Mouse (Mus musculus) lung, adult 2 months (tissue): ENCODE results near the gene Wbp1l. TPM values are rescaled to one million over a fixed set of nuclear protein-coding genes. Genes with fewer than 3 reads are reported as not detected.

Experiments
- DNase-seq: peaks from one replicate; pipeline ENCODE4 v3.0.0; 2022
- H3K4me1 ChIP-seq: fragments of 200-500 bp; 2 replicates; pipeline ENCODE4 v1.6.1; 2011; ENCODE audit warnings: low read length; ENCODE audit not compliant: control insufficient read depth, insufficient read depth
- H3K4me3 ChIP-seq: fragments of 200-500 bp; replicated peaks from 2 replicates; pipeline ENCODE3; 2011; ENCODE audit warnings: low read depth, mild to moderate bottlenecking, control low read depth, low read length; ENCODE audit errors: extremely low read depth
- CTCF ChIP-seq: fragments of 200-500 bp; IDR thresholded peaks from 2 replicates; pipeline ENCODE4 v1.5.1; 2011; ENCODE audit warnings: mild to moderate bottlenecking, low read length, control low read depth; ENCODE audit not compliant: insufficient read depth
- POLR2A ChIP-seq: fragments of 200-500 bp; IDR thresholded peaks from 2 replicates; pipeline ENCODE4 v1.6.1; 2011; ENCODE audit warnings: low read depth, mild to moderate bottlenecking, control low read depth, low read length, borderline replicate concordance; ENCODE audit errors: extremely low read depth
- WGBS: fragments of 180-500 bp; shearing (Covaris S2); methylation state at CpG from one replicate; pipeline ENCODE4 v1.1.7; 2018; 5-methylcytosine and 5-hydroxymethylcytosine counted together
- polyA plus RNA-seq: library from polyadenylated mRNA; depleted of rRNA; stranded (reverse); fragments of >200 nt; gene quantifications from 2 replicates; pipeline ENCODE4 v1.2.3, GENCODE M21; 2012; rRNA removed

The Wbp1l gene
- polyA plus RNA-seq, 1 experiment = 54.3 TPM

DNA sequence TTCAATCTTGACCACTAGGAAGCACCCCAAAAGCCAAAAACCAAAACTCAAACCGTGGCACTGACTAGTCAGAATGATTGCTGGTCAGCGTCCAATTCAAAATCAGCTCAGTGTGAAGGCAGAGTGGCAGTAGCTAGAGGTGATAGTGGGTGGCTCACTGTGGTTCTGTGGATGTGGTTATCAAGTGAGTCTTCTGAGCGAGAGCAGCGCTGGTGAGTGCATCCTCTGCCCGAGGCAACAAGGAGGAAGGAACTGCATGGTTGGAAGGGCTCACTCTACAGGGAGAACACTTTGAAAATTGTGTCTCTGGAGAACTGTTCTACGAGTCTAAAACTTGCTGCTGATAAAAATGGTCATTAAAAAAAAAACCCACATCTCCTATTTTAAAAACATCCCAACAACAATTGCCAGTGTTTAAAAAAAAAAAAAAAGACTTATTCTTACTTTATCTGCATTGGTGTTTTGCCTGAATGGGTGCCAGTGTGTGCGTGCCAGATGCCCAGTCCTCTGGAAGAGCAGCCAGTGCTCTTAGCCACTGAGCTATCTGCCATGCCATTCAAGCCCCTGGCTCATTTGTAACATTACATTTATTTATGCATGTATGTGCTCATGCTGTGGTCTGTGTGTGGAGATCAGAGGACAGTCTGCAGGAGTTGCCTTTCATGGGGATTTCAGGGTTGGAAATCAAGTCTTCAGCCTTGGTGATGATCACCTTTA is 107.1 kb downstream of the Wbp1l start:
- Histone ChIP-seq H3K4me1 (no peaks in the 10 kb centered on the region), H3K4me3 (no peak overlapping the region)
- no peak for DNase-seq
- WGBS = 57% methylated on average over 7 of the region's 7 CpGs
- TF ChIP-seq POLR2A (no peak), CTCF (no peak)

DNA sequence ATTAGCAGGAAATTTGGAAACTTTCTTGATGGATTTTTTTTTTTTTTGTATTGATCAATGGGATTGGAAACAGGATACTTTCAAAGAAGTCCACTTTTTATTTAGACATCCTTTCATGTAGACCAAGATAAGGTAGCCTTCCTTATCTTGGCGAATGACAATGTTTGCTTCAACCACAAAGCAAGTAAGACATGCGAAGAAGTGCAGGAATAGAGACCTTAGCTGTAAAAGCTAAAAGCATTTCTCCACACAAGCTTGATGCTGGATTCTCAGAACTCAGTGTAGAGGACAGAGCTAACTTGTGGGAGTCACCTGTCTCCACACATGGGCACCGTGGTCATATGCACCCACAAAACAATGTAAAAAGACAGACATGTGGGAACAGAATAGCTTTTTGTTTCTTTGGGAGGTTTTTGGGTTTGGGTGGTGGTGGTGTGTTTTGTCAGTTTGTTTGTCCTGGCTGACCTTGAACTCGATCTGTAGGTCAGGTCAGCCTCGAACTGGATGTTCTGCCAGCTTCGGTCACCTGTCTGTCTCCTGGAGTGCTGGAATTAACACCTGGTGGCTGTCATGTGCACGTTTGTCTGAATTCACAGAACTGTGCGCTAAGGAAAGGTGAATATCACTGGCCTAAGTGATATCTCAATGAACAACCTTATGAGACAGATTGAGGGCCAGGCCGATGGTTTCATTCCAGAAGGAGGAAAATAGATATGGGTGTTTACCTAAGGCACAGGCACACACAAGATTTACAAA is 107.8 kb downstream of the Wbp1l start:
- no peak for DNase-seq
- no peak overlapping the region for H3K4me3 ChIP-seq
- TF ChIP-seq POLR2A = no peak
- TF ChIP-seq CTCF = no peak
- WGBS = 61% methylated on average over 9 of the region's 9 CpGs
- H3K4me1 ChIP-seq = no peaks in the 10 kb centered on the region

Other genes starting within 250 kb of the Wbp1l start
- gene 2310034G01Rik, start 248.8 kb upstream of the Wbp1l start, polyA plus RNA-seq = 6.8 and 10.1 TPM in 2 replicates
- gene Actr1a, start 203.3 kb upstream of the Wbp1l start, polyA plus RNA-seq = 85.4 and 112 TPM in 2 replicates
- 17.5 and 18.0 TPM in 2 replicates for gene Sufu, start 202.2 kb upstream of the Wbp1l start, polyA plus RNA-seq
- 87.2 and 115 TPM in 2 replicates for gene Trim8, start 97.4 kb upstream of the Wbp1l start, polyA plus RNA-seq
- 21.5 and 27.1 TPM in 2 replicates for gene Arl3, start 25.9 kb upstream of the Wbp1l start, polyA plus RNA-seq
- 3.8 and 6.5 TPM in 2 replicates for gene Sfxn2, start 25.7 kb upstream of the Wbp1l start, polyA plus RNA-seq
- gene Cyp17a1, start 74.1 kb downstream of the Wbp1l start, polyA plus RNA-seq = 0.06 TPM in 1 of 2 replicates, not detected in the other
- 2.4 and 5.0 TPM in 2 replicates for gene Borcs7, start 90.8 kb downstream of the Wbp1l start, polyA plus RNA-seq
- 8.0 and 14.9 TPM in 2 replicates for gene As3mt, start 108.4 kb downstream of the Wbp1l start, polyA plus RNA-seq
- gene Cnnm2, start 162.5 kb downstream of the Wbp1l start, polyA plus RNA-seq = 12.2 and 13.6 TPM in 2 replicates